Comparison of ENCODE assay signal across 9 mouse cellular contexts in the genomic region with DNA sequence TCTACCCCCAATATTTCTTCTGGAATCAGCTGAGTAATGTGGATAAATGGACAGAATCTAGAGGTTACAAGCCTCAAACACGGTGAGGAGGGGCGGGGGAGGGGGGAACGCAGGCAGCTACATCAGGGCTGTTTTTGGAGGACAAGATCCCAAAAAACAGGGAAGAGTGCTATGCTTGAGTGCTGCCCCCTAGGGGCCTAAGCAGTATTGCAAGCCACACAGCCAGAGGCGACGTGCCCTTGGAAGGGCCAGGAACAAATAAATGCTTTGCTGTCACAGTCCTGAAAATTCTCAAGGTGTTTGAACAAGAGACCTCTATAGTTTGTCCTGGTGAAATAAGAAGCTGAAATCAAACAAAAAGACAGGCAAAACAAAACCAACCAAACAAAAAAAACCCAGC. TPM values are rescaled to one million over a fixed set of nuclear protein-coding genes. Genes with fewer than 3 reads are reported as not detected.
DNase-seq lines count a peak whose midpoint lies in the region; ATAC-seq and TF ChIP-seq lines count a peak whose summit lies in the region.
"Had no signal": no experiment of that assay in that cellular context is flagged by ENCODE, and none has a peak within 500 bp of the region (broad histone marks: within the 10 kb centered on the region; RNA-seq: fewer than 3 reads in every experiment).

No protein-coding gene starts in this region.

- ATAC-seq in heart, embryonic 12.5 days (ENCODE audit: insufficient number of reproducible peaks, low FRiP score) = no peak

- no peak overlapping the region for H3K4me3 ChIP-seq in heart, adult 2 months
- H3K4me3 ChIP-seq in heart, embryonic 12.5 days = no peak overlapping the region
- H3K4me3 ChIP-seq in left cerebral cortex, adult 2 months = no peak overlapping the region
- no peak overlapping the region for H3K4me3 ChIP-seq in olfactory bulb, adult 2 months (ENCODE audit: insufficient read depth, low read depth, low read length)
- H3K4me3 ChIP-seq: liver, embryonic 15.5 days had no signal

- intact Hi-C loops in heart, adult 2 months (cut with DNase I) = loop anchor here (2.0 kb wide), 1 partner anchor 45 kb away; no protein-coding TSS in a partner anchor
- intact Hi-C loops in left cerebral cortex, adult 2 months (cut with DNase I) = loop anchor here (2.0 kb wide), 1 partner anchor 45 kb away; no protein-coding TSS in a partner anchor

- TF ChIP-seq POLR2A in heart, adult 2 months (IDR thresholded peaks at IDR 0.05; ENCODE audit: insufficient read depth, low read depth, low read length) = no peak
- TF ChIP-seq POLR2A in olfactory bulb, adult 2 months (IDR thresholded peaks at IDR 0.05; ENCODE audit: insufficient read depth, low read depth, low read length) = no peak

- no peaks in the 10 kb centered on the region for H3K79me2 ChIP-seq in heart, adult 2 months (replicated peaks; ENCODE audit: control insufficient read depth, insufficient read depth, low read length)

- no peaks in the 10 kb centered on the region for H3K27me3 ChIP-seq in heart, adult 2 months (ENCODE audit: control insufficient read depth, insufficient read depth, low read length)
- H3K27me3 ChIP-seq in heart, embryonic 12.5 days (replicated peaks) = no peaks in the 10 kb centered on the region
- H3K27me3 ChIP-seq: liver, embryonic 15.5 days had no signal

- no peak overlapping the region for H3K4me2 ChIP-seq in heart, embryonic 12.5 days
- H3K4me2 ChIP-seq: liver, embryonic 15.5 days had no signal

- peak; percentile 71 to 89 for DNase-seq in heart, adult 2 months
- DNase-seq in MN1 (ENCODE audit: low spot score) = peak; percentile 81
- DNase-seq in cerebellum, postnatal 14 days = peak; percentile 92 to 96
- DNase-seq in heart, adult 9 months (ENCODE audit: low spot score in 2 of 2) = peak; percentile 52 to 73
- DNase-seq in left cerebral cortex, adult 2 months (ENCODE audit: extremely low spot score in 1 of 2, low spot score in 2 of 2) = peak; percentile 77 to 89
- DNase-seq in thymus, postnatal 0 days (ENCODE audit: low spot score) = peak; percentile 70

- no peak overlapping the region for H3K27ac ChIP-seq in heart, adult 2 months
- no peak overlapping the region for H3K27ac ChIP-seq in heart, embryonic 12.5 days (ENCODE audit: poor library complexity, severe bottlenecking)
- peak overlapping the region; percentile 24; the same call in 1 of the 2 replicates for H3K27ac ChIP-seq in left cerebral cortex, adult 2 months
- H3K27ac ChIP-seq in olfactory bulb, adult 2 months (ENCODE audit: insufficient read depth, low read depth, low read length) = peak overlapping the region; percentile 46; the same call in 1 of the 2 replicates
- H3K27ac ChIP-seq: liver, embryonic 15.5 days had no signal

- TF ChIP-seq EP300 in heart, adult 2 months (IDR thresholded peaks at IDR 0.05; ENCODE audit: insufficient read depth, low read depth, low read length) = 0 out of 2 replicates have a peak, but pooled peaks have one; percentile 55

- no peak; the same call in 1 of the 2 replicates for TF ChIP-seq CTCF in heart, adult 2 months (IDR thresholded peaks at IDR 0.05)
- peak; percentile 97 for TF ChIP-seq CTCF in left cerebral cortex, adult 2 months (IDR thresholded peaks at IDR 0.05)
- peak; percentile 68; the same call in 1 of the 2 replicates for TF ChIP-seq CTCF in olfactory bulb, adult 2 months (IDR thresholded peaks at IDR 0.05; ENCODE audit: insufficient read depth, low read depth, low read length)

- H3K9me3 ChIP-seq in heart, embryonic 12.5 days (replicated peaks) = no peaks in the 10 kb centered on the region

- no peak overlapping the region for H3K9ac ChIP-seq in heart, adult 2 months (ENCODE audit: low read depth, low read length)
- H3K9ac ChIP-seq in heart, embryonic 12.5 days = no peak overlapping the region
- H3K9ac ChIP-seq: liver, embryonic 15.5 days had no signal

- no peaks in the 10 kb centered on the region for H3K36me3 ChIP-seq in heart, adult 2 months (ENCODE audit: control insufficient read depth, insufficient read depth, low read length)
- H3K36me3 ChIP-seq in heart, embryonic 12.5 days = no peaks in the 10 kb centered on the region

- 6% methylated on average over 5 of the region's 5 CpGs for WGBS in heart, adult 2 months
- WGBS in heart, embryonic 12.5 days = 8% methylated on average over 5 of the region's 5 CpGs
- 3% methylated on average over 5 of the region's 5 CpGs for whole genome bisulfite sequencing in olfactory bulb, adult 2 months

- H3K4me1 ChIP-seq in heart, adult 2 months (ENCODE audit: control insufficient read depth, insufficient read depth, low read length) = peaks cover 9% of the 10 kb centered on the region
- H3K4me1 ChIP-seq in heart, embryonic 12.5 days (replicated peaks) = peaks cover 16% of the 10 kb centered on the region
- peaks cover 31% of the 10 kb centered on the region for H3K4me1 ChIP-seq in olfactory bulb, adult 2 months (ENCODE audit: control insufficient read depth, insufficient read depth, low read length)

RNA-seq across cellular contexts. Expression of gene Ppia, which starts 3.6 kb away (rescaled TPM):
- 100 to 1,000 TPM; 304 to 328 TPM for total RNA-seq in heart, adult 2 months (2021)
- polyA plus RNA-seq in heart, adult 2 months (2012; rRNA removed) = 298 and 449 TPM in 2 replicates
- 4,539 and 4,606 TPM in 2 replicates for polyA plus RNA-seq in heart, embryonic 12.5 days (2016; fragmentation: Nextera tagmentation; extraction: Ambion mirVana)
- total RNA-seq in left cerebral cortex, adult 2 months (2021) = 1,000 to 10,000 TPM; 1,634 to 1,792 TPM
- 1,597 TPM in 1 of 2 replicates, not detected in the other for polyA plus RNA-seq in olfactory bulb, adult 2 months (2012; ENCODE audit: insufficient read depth, insufficient read length, low replicate concordance, missing spikeins)
- polyA plus RNA-seq in thymus, postnatal 0 days (2015; fragmentation: Nextera tagmentation; extraction: Ambion mirVana) = 7,546 and 8,495 TPM in 2 replicates

RNA-seq across cellular contexts. Expression of gene Zmiz2, which starts 22.8 kb away (rescaled TPM):
- 10 to 100 TPM; 36.6 to 39.3 TPM for total RNA-seq in heart, adult 2 months (2021)
- 26.2 and 35.7 TPM in 2 replicates for polyA plus RNA-seq in heart, adult 2 months (2012; rRNA removed)
- polyA plus RNA-seq in heart, embryonic 12.5 days (2016; fragmentation: Nextera tagmentation; extraction: Ambion mirVana) = 7.0 and 7.5 TPM in 2 replicates
- 100 to 1,000 TPM; 226 to 228 TPM for total RNA-seq in left cerebral cortex, adult 2 months (2021)
- polyA plus RNA-seq in olfactory bulb, adult 2 months (2012; ENCODE audit: insufficient read depth, insufficient read length, low replicate concordance, missing spikeins) = not detected in 2 replicates
- 12.2 and 14.9 TPM in 2 replicates for polyA plus RNA-seq in thymus, postnatal 0 days (2015; fragmentation: Nextera tagmentation; extraction: Ambion mirVana)

RNA-seq across cellular contexts. Expression of gene H2afv, which starts 32.6 kb away (rescaled TPM):
- 10 to 100 TPM; 75.8 to 80.8 TPM for total RNA-seq in heart, adult 2 months (2021)
- 46.3 and 59.2 TPM in 2 replicates for polyA plus RNA-seq in heart, adult 2 months (2012; rRNA removed)
- polyA plus RNA-seq in heart, embryonic 12.5 days (2016; fragmentation: Nextera tagmentation; extraction: Ambion mirVana) = 306 TPM in 2 replicates
- 10 to 100 TPM; 39.6 to 41.4 TPM for total RNA-seq in left cerebral cortex, adult 2 months (2021)
- polyA plus RNA-seq in olfactory bulb, adult 2 months (2012; ENCODE audit: insufficient read depth, insufficient read length, low replicate concordance, missing spikeins) = not detected in 2 replicates
- polyA plus RNA-seq in thymus, postnatal 0 days (2015; fragmentation: Nextera tagmentation; extraction: Ambion mirVana) = 715 and 776 TPM in 2 replicates

Comparison
In these comparisons a context has a peak if more than half of its experiments do, and no peak if none do; other contexts are left out.
1. H3K27ac ChIP-seq: peak in left cerebral cortex, adult 2 months (single experiment) and olfactory bulb, adult 2 months (single experiment); none in heart, adult 2 months (single experiment) and heart, embryonic 12.5 days (single experiment).
2. Peak in every context shown above with its lines, with median percentiles within 50 percentile points of each other: DNase-seq.